Mouse (Mus musculus) midbrain, embryonic 16.5 days (tissue): ENCODE measurements around the gene Tubgcp2. TPM values are rescaled to one million over a fixed set of nuclear protein-coding genes. Genes with fewer than 3 reads are reported as not detected.

Source experiments
- ATAC-seq: fragments of 200-750 bp; cut with Nextera tagmentation; 2 replicates; pipeline ENCODE4 v1.8.0; 2017; ENCODE audit warnings: moderate TSS enrichment
- H3K27ac ChIP-seq: fragments of 300-500 bp; sonication (generic); 2 replicates; pipeline ENCODE4 v1.5.1; 2014; ENCODE audit warnings: mild to moderate bottlenecking, low read length, mixed read lengths
- H3K27me3 ChIP-seq: fragments of 300-500 bp; sonication (generic); 2 replicates; pipeline ENCODE4 v1.6.1; 2014; ENCODE audit warnings: low read depth, low read length, mixed read lengths; ENCODE audit not compliant: control insufficient read depth, insufficient read depth
- H3K36me3 ChIP-seq: fragments of 300-500 bp; sonication (generic); 2 replicates; pipeline ENCODE4 v1.6.1; 2014; ENCODE audit warnings: mild to moderate bottlenecking, low read length, moderate library complexity, mixed read lengths; ENCODE audit not compliant: control insufficient read depth, insufficient read depth
- H3K4me1 ChIP-seq: fragments of 300-500 bp; sonication (generic); 2 replicates; pipeline ENCODE4 v1.6.1; 2014; ENCODE audit warnings: mild to moderate bottlenecking, low read length, mixed read lengths; ENCODE audit not compliant: control insufficient read depth, insufficient read depth
- H3K4me2 ChIP-seq: fragments of 300-500 bp; sonication (generic); 2 replicates; pipeline ENCODE4 v1.6.1; 2014; ENCODE audit warnings: mild to moderate bottlenecking, low read length, mixed read lengths
- H3K4me3 ChIP-seq: fragments of 300-500 bp; sonication (generic); 2 replicates; pipeline ENCODE4 v1.5.1; 2014; ENCODE audit warnings: low read depth, mild to moderate bottlenecking, low read length, moderate library complexity, mixed read lengths
- H3K9ac ChIP-seq: fragments of 300-500 bp; sonication (generic); 2 replicates; pipeline ENCODE4 v1.6.1; 2014; ENCODE audit warnings: low read depth, low read length, mixed read lengths
- H3K9me3 ChIP-seq: fragments of 300-500 bp; sonication (generic); replicated peaks from 2 replicates; pipeline ENCODE4 v1.6.1; 2014; ENCODE audit warnings: mild to moderate bottlenecking, low read length, mixed read lengths; ENCODE audit not compliant: control insufficient read depth, poor library complexity, severe bottlenecking
- WGBS: fragments of 180-500 bp; shearing (Covaris S2); extraction: QIAGEN DNeasy Blood & Tissue Kit; methylation state at CpG from one replicate; pipeline ENCODE4 v1.1.7; 2014; 5-methylcytosine and 5-hydroxymethylcytosine counted together
- polyA plus RNA-seq: library from polyadenylated mRNA; unstranded; fragments of >200 nt; fragmentation: Nextera tagmentation; extraction: Ambion mirVana; gene quantifications from 2 replicates; pipeline ENCODE4 v1.2.1, GENCODE M21; 2015

Gene Tubgcp2
- polyA plus RNA-seq, 1 experiment from 2014 or later: 58.0 TPM

DNA sequence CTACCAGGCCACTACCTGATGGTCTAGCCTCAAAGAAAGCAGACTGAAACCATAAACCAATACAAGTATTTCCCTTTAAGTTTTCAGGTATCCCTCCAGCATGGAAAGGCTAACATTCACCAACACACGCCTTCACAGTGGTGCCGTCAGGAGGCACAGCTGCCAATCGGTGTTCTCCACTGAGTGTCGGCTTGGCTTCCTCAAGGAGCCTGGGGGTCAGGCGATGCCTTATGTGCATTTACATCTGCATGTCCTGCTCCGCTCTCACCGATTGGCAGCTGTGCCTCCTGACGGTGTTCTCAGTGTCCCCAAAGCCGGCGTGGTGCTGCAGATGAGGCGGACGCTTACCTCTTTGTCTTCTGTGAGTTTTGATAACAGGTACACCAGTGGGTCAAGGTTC, 4.7 kb downstream of the Tubgcp2 start:
- H3K9ac ChIP-seq: no peak overlapping the region
- H3K36me3 ChIP-seq: peaks cover 43% of the 10 kb centered on the region
- ATAC-seq: no peak
- H3K27ac ChIP-seq: no peak overlapping the region
- no peak overlapping the region for H3K4me3 ChIP-seq
- no peaks in the 10 kb centered on the region for H3K9me3 ChIP-seq
- WGBS: 94% methylated on average over 12 of the region's 12 CpGs
- no peaks in the 10 kb centered on the region for H3K27me3 ChIP-seq
- H3K4me1 ChIP-seq: peaks cover 16% of the 10 kb centered on the region
- H3K4me2 ChIP-seq: no peak overlapping the region

DNA sequence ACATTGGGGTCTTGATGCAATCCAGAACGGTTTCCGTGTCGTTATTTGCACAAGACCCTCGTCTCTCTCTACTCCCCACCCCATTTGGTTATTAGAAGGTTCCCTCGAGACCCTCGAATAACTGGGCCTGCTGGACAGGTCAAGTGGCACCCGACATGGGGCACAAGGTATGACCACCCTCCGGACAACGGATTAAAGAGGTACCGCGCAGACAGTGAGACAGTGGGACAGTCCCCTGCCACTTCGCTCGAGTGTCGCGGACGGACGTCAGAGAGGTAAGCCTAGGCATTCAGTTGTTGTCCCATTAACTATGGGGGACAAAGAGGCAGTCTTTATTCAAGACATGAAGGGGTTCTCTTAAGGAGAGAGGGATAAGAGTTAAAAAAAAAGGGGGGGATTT, 25.1 kb downstream of the Tubgcp2 start:
- WGBS: 97% methylated on average over 17 of the region's 17 CpGs
- no peak overlapping the region for H3K9ac ChIP-seq

DNA sequence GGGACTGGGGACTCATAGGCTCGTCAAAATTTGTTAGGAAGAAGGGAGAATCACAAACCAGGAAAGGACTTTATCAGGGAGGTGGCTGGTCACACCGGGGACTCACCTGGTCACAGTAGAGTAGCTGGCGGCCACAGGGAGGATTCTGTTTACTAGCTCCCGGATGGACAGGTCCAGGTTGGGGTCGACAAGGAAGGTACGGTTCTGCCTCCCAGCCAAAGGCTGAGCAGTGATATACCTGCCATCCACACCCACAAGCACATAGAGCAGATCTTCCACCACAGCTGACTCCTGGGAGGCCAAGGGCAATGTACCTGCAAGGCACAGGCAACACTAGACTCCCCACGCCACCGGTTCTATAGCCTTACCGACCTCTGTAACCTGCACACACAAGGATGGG, 28.7 kb downstream of the Tubgcp2 start:
- no peak overlapping the region for H3K4me2 ChIP-seq
- H3K4me1 ChIP-seq: no peaks in the 10 kb centered on the region
- no peaks in the 10 kb centered on the region for H3K9me3 ChIP-seq
- H3K27ac ChIP-seq: no peak overlapping the region
- no peak overlapping the region for H3K4me3 ChIP-seq
- peaks cover 10% of the 10 kb centered on the region; the same call in 1 of the 2 replicates for H3K36me3 ChIP-seq
- 96% methylated on average over 9 of the region's 9 CpGs for WGBS
- no peak for ATAC-seq
- H3K27me3 ChIP-seq: no peaks in the 10 kb centered on the region
- H3K9ac ChIP-seq: no peak overlapping the region

More for the DNA sequence above, 25.1 kb downstream of the Tubgcp2 start:
- no peaks in the 10 kb centered on the region for H3K9me3 ChIP-seq
- H3K27ac ChIP-seq: no peak overlapping the region
- ATAC-seq: no peak
- no peak overlapping the region for H3K4me2 ChIP-seq
- H3K4me1 ChIP-seq: no peaks in the 10 kb centered on the region
- H3K4me3 ChIP-seq: no peak overlapping the region
- peaks cover 6% of the 10 kb centered on the region; the same call in 1 of the 2 replicates for H3K36me3 ChIP-seq
- no peaks in the 10 kb centered on the region for H3K27me3 ChIP-seq

DNA sequence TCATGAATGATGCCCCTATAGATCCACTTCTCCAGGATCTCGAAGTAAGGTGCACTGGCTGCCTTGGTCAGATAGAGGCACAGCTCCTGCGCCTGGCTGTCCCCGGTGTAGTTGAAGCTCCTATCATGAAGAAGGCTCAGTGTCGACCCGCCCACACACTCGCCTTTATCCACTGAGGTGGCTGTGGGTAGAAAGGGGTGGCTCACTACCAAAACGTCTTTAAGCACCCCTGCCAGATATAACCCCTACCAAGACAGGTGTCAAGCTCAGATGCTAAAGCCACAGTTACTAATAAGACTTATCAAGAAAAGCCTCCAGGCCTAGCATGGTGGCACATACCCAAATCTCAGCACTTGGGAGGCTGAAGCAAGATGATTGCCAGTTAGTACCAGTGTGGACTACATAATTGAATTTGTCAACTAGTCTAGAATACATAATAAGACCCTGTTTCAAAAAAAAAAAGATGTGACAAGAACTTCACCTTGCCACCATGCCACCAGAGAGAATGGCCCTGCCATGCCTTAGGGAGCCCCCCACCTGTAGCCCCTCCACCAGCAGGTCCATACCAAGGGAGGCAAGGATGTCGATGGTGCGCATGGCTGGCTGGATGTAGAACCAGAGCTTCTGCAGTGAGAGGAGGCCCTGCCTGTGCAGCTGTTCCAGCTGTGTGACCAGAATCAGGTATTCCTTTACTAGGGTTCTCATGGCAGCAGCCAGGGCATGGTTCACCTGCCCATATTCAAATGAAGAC, 29.4 kb downstream of the Tubgcp2 start:
- H3K9ac ChIP-seq: no peak overlapping the region
- H3K9me3 ChIP-seq: no peaks in the 10 kb centered on the region
- H3K4me3 ChIP-seq: no peak overlapping the region
- 96% methylated on average over 9 of the region's 9 CpGs for WGBS
- no peak overlapping the region for H3K4me2 ChIP-seq
- ATAC-seq: no peak
- no peaks in the 10 kb centered on the region for H3K27me3 ChIP-seq
- H3K4me1 ChIP-seq: no peaks in the 10 kb centered on the region
- H3K36me3 ChIP-seq: peaks cover 12% of the 10 kb centered on the region; the same call in 1 of the 2 replicates
- no peak overlapping the region for H3K27ac ChIP-seq

DNA sequence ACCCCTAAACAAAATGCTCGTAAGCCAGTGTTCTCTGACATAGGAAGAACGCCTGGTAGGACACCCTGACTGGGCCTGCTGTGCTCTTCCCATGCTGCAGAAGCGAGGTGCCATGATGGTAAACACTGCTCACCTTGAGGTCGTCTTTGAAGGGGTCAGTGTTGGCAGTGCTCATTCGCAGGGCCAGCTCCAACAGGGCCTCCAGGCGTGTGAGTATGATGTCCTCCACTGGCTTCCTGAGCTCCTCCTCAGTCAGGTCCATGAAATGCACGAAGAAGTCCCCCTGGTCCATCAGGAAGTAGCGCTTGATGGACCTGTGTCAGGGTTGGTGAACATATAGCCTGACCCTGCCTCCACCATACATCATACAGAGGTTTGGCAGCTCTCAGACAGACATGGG, 31.8 kb downstream of the Tubgcp2 start:
- 95% methylated on average over 8 of the region's 8 CpGs for WGBS
- no peaks in the 10 kb centered on the region for H3K9me3 ChIP-seq
- no peak overlapping the region for H3K4me3 ChIP-seq
- H3K27ac ChIP-seq: no peak overlapping the region
- peaks cover 23% of the 10 kb centered on the region for H3K36me3 ChIP-seq
- no peaks in the 10 kb centered on the region for H3K27me3 ChIP-seq
- no peak overlapping the region for H3K9ac ChIP-seq
- ATAC-seq: no peak
- no peaks in the 10 kb centered on the region for H3K4me1 ChIP-seq
- H3K4me2 ChIP-seq: no peak overlapping the region

DNA sequence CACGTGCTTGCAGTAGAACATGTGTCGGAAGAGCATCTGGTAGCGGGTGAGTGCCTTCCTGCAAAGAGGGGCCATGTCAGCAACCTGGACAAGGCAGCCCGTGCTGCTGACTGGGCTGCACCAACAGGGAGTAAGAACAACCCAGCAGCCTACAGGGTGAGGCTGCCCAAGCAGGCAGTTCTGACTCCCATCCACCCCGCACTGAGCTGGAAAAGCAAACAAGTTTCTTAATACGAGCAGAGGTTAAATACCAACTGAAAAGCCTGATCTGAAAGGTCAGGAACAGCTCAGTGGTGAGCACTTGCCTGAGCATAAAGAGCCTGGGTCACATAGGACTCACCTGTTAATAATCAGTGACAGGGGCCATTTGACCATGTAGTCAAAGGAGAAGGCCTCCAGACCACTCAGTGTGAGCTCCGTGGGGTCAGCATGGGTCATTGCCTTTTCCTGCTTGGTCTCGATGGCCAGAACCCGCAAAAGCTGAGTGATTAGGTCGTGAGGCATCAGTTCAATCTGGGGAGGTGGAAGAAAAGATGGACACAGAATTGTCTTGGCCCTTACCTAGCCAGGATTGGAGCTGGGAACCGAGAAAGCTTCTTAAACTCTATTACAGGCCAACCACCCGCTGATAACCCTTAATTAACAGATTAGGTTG, 35.3 kb downstream of the Tubgcp2 start:
- Histone ChIP-seq H3K9ac (no peak overlapping the region), H3K9me3 (no peaks in the 10 kb centered on the region), H3K4me2 (no peak overlapping the region), H3K4me1 (no peaks in the 10 kb centered on the region), H3K36me3 (peaks cover 47% of the 10 kb centered on the region), H3K27ac (no peak overlapping the region), H3K27me3 (no peaks in the 10 kb centered on the region), H3K4me3 (no peak overlapping the region)
- WGBS: 49% methylated on average over 12 of the region's 12 CpGs
- ATAC-seq: no peak

DNA sequence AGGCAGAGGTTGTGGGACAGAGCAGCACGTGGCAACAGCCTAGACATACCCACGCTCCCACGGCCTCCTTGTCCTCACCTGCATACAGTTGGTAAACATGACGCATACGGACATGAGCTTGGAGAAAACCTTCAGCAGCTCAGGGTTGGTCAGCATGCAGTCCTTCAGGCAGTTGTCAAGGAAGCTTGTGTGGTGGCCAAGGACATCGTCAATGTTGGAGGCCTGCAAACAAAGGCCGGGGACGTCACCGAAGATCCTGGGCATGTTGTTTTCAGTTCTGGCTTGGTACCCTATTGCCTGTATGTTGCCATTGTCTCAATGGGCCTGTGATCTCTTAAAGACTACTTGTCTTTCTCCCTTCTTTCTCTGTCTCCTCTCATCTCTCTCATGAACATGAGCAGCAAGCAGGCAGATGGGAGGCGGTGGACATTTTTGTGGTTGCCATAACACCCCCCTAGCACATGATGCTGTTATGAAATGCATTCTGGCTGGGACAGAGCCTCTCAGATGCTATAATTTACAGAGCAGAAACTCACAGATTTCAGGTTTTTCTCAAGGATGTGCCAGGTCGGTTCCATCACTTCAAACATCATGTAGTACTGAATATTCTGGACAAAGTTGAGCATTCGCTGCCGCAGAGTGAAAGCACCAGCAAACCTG, 37.6 kb downstream of the Tubgcp2 start:
- ATAC-seq: no peak
- Histone ChIP-seq H3K4me2 (no peak overlapping the region), H3K27ac (no peak overlapping the region), H3K36me3 (peaks cover 40% of the 10 kb centered on the region), H3K4me1 (no peaks in the 10 kb centered on the region), H3K9ac (no peak overlapping the region), H3K27me3 (no peaks in the 10 kb centered on the region), H3K4me3 (no peak overlapping the region), H3K9me3 (no peaks in the 10 kb centered on the region)
- WGBS: 96% methylated on average over 13 of the region's 13 CpGs

DNA sequence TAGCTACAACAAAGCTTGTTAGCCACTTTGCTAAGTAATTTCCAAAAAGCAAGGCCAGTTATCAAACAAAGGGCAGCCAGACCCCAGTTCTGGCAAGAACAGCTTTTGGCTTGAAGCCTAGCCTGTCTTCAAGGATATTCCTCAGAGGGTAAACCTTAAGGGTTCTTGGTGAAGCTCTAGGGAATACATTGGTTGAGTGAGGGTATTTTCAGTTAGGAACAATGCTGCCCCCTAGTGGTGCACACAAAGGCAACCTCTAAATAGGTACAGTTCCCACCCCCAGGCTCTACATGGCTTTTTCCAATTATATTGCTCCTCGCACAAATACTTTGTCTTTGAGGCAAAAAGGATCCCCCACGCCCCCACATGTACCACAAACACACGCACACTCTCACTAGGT, 41.8 kb downstream of the Tubgcp2 start:
- H3K36me3 ChIP-seq: peaks cover 27% of the 10 kb centered on the region
- H3K27me3 ChIP-seq: no peaks in the 10 kb centered on the region
- H3K9ac ChIP-seq: no peak overlapping the region
- no peaks in the 10 kb centered on the region for H3K9me3 ChIP-seq
- H3K4me2 ChIP-seq: no peak overlapping the region
- WGBS: 30% methylated on average over 3 of the region's 3 CpGs
- ATAC-seq: no peak
- no peak overlapping the region for H3K27ac ChIP-seq
- no peaks in the 10 kb centered on the region for H3K4me1 ChIP-seq
- no peak overlapping the region for H3K4me3 ChIP-seq

DNA sequence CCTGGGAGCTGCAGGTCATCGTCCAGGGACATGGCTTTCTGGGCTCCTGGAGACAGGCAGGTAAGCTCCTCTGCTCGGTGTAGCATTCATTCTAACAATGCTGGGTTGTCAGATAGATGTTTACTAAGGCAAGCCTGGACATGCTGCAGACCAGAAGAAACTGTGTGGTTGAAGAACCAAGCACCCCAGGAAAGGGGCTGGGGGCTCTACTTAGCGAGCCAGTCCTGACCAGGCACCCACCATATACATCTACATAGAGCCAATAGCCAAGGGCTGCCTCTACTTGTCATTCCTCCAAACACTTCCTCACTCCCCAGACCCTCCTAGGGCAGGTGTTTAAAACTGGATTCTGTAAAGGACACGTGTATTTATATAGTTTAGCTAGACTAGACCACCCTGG, 42.3 kb downstream of the Tubgcp2 start:
- Histone ChIP-seq H3K27me3 (no peaks in the 10 kb centered on the region), H3K27ac (no peak overlapping the region), H3K4me3 (no peak overlapping the region), H3K4me1 (no peaks in the 10 kb centered on the region), H3K4me2 (no peak overlapping the region), H3K36me3 (peaks cover 26% of the 10 kb centered on the region), H3K9ac (no peak overlapping the region), H3K9me3 (no peaks in the 10 kb centered on the region)
- 83% methylated on average over 4 of the region's 4 CpGs for WGBS
- ATAC-seq: no peak
